Mouse (Mus musculus) testis, adult 2 months (tissue): Measurements from ENCODE around the gene Nupl1. TPM values are rescaled to one million over a fixed set of nuclear protein-coding genes. Genes with fewer than 3 reads are reported as not detected.

Experiments
- H3K27ac ChIP-seq: fragments of 200-500 bp; 2 replicates; pipeline ENCODE4 v1.5.1; 2012; ENCODE audit warnings: low read depth, low read length; ENCODE audit not compliant: control insufficient read depth, insufficient read depth
- H3K27me3 ChIP-seq: fragments of 200-500 bp; 2 replicates; pipeline ENCODE4 v1.6.1; 2012; ENCODE audit warnings: mild to moderate bottlenecking, low read length, moderate library complexity; ENCODE audit not compliant: control insufficient read depth, insufficient read depth
- H3K36me3 ChIP-seq: fragments of 200-500 bp; 2 replicates; pipeline ENCODE4 v1.6.1; 2012; ENCODE audit warnings: mild to moderate bottlenecking, low read length; ENCODE audit not compliant: control insufficient read depth, insufficient read depth
- H3K4me1 ChIP-seq: fragments of 200-500 bp; 2 replicates; pipeline ENCODE4 v1.6.1; 2012; ENCODE audit warnings: low read length; ENCODE audit not compliant: control insufficient read depth, insufficient read depth
- H3K4me3 ChIP-seq: fragments of 200-500 bp; 2 replicates; pipeline ENCODE4 v1.5.1; 2012; ENCODE audit warnings: low read depth, mild to moderate bottlenecking, low read length, moderate library complexity, mixed read lengths; ENCODE audit not compliant: control insufficient read depth
- CTCF ChIP-seq: fragments of 200-500 bp; IDR thresholded peaks from 2 replicates; pipeline ENCODE4 v1.5.1; 2012; ENCODE audit warnings: low read depth, mild to moderate bottlenecking, inconsistent platforms, low read length, moderate library complexity; ENCODE audit not compliant: control insufficient read depth, insufficient read depth, insufficient replicate concordance
- POLR2A ChIP-seq: fragments of 200-500 bp; IDR thresholded peaks from 2 replicates; pipeline ENCODE4 v1.6.1; 2012; ENCODE audit warnings: low read depth, mild to moderate bottlenecking, inconsistent platforms, low read length, moderate library complexity; ENCODE audit not compliant: control insufficient read depth
- polyA plus RNA-seq: library from polyadenylated mRNA; depleted of rRNA; stranded (reverse); fragments of >200 nt; gene quantifications from 2 replicates; pipeline ENCODE4 v1.2.3, GENCODE M21; 2012

Nupl1 gene
- polyA plus RNA-seq, 1 experiment: 1.1 TPM

DNA sequence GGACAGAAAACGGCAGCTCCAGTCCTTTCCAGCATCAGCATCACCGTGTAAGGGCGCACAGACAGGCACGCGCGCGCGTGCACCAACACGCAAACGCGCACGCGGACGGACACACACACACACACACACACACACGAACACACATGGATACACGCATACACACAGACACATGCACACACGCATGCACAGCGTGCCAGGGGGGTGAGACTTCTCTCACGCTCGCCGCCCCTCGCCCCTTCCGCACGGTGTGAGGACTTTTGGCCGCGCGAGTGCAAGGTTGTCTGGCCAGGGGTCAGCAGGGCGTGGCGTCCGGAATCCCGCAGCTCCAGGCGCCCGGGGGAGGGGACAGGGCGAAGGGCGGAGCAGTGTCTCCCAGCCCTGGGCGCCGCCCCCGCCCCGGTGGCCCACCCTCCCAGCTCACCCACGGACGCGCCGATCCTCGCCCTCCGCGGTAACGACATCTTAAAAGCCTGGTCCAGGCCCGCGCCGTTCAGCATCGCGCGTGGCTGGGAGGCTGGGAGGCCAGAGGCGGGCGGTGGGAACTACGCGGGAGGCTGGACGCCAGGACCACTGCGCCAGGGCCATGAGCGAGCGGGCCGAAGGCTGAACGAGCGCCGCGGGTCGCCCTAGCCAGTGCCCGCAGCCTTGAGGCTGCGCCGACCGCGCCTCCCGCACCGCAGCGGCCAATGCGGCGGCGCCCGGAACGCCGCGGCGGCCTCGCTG, 74.2 kb downstream of the Nupl1 start:
- Histone ChIP-seq H3K4me3 (peak overlapping the region; percentile 80), H3K27me3 (no peaks in the 10 kb centered on the region), H3K4me1 (peaks cover 8% of the 10 kb centered on the region), H3K27ac (no peak overlapping the region), H3K36me3 (no peaks in the 10 kb centered on the region)
- peak; percentile 17; the same call in 1 of the 2 replicates for TF ChIP-seq POLR2A
- 0 out of 2 replicates have a peak, but pooled peaks have one; percentile 1 for TF ChIP-seq CTCF

DNA sequence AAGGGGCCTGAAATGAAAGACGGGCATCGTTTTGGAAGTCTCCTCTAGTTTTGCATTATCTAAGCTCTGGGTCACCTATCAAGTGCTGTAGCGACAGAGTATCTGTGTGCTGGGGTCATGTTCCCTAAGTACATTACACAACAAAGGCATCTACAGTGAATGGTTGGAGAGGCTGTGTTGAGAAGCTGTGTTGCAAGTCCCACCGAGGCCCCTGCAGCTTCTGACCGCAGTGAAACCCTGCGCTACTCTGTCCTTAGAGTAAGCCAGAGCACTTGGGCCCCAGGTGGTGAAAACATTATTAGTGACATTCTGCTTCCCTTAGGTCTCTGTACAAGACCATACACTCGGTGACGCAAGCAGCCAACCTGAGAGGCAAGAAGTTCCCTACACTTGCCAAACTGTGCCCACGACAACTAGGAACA, 74.8 kb downstream of the Nupl1 start:
- Histone ChIP-seq H3K27me3 (no peaks in the 10 kb centered on the region), H3K36me3 (no peaks in the 10 kb centered on the region), H3K27ac (no peak overlapping the region), H3K4me1 (peaks cover 8% of the 10 kb centered on the region), H3K4me3 (peak overlapping the region; percentile 80)
- TF ChIP-seq CTCF: no peak
- no peak for TF ChIP-seq POLR2A

DNA sequence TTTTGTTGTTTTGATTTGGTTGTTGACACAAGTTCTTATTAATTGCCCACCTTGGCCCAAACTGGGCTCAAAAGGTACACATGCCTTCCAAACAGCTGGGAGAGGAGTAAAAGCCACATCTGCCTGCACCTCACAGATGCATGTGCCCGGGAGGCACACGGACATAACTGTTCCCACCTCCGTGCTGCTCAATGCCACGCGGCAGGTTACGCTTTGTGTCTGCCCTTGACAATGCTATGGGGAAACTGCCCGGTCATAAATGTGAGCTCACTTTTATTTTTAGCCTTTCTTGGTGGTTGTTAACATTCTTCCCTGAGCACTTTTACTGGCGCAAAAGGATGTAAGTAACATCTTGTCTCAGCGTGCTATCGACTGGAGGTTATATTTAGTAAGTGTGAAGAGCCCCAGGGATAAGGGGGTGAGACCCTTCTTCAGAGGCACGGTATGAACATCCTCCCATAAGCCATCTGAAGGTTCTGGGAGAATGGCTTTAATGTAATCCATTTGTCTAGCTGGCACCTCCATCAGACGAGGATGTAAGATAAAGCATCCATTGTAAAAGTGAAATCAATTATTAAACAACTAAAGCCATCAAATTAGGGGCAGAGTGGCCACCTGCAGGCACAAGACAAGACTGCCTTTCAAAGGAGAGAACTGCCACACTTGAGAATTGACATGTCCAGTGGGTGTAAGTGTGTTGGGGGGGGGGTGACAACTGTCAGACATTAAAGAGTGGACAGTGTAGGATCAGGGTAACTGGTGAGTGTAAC, 78.8 kb downstream of the Nupl1 start:
- H3K4me1 ChIP-seq: peaks cover 4% of the 10 kb centered on the region
- no peak overlapping the region for H3K4me3 ChIP-seq
- TF ChIP-seq POLR2A (no peak), CTCF (no peak)
- H3K27me3 ChIP-seq: no peaks in the 10 kb centered on the region
- no peak overlapping the region for H3K27ac ChIP-seq
- H3K36me3 ChIP-seq: no peaks in the 10 kb centered on the region

DNA sequence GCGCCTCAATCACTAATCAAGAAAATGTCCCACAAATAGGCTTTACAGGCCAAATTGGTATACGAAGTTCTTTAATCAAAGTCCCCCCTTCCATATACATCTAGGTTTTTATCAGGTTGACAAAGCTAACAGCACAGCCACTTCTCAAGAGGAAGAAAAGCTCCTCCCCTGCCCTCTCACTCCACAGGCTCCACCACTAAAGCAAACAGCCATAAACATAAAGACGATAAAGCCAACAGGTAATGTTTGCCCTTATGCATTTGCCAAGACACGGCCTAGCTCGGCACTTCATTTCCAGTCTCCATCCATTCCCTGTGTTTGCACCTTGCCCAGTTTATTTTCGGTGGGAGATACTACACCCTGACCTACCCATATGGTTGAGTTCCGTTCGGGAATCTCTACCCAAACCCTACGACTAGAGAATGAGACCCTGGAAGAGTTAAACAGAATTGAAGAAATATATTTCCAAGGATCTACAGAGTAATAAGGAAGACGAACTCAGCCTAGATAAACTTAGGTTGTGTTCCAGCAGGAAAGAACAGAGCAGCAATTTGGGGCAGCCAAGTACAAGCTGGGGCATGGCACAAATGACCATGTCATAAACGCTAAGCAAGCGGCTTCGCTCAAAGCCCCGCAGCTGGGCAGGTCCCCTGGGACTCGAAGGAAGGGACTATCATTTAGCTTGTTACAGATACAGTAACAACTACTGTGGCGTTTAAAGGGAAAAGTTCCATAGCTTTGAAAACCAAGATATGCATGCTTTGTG, 80.2 kb downstream of the Nupl1 start:
- no peaks in the 10 kb centered on the region for H3K36me3 ChIP-seq
- H3K27ac ChIP-seq: no peak overlapping the region
- TF ChIP-seq POLR2A (no peak), CTCF (no peak)
- no peaks in the 10 kb centered on the region for H3K4me1 ChIP-seq
- no peak overlapping the region for H3K4me3 ChIP-seq
- H3K27me3 ChIP-seq: no peaks in the 10 kb centered on the region

DNA sequence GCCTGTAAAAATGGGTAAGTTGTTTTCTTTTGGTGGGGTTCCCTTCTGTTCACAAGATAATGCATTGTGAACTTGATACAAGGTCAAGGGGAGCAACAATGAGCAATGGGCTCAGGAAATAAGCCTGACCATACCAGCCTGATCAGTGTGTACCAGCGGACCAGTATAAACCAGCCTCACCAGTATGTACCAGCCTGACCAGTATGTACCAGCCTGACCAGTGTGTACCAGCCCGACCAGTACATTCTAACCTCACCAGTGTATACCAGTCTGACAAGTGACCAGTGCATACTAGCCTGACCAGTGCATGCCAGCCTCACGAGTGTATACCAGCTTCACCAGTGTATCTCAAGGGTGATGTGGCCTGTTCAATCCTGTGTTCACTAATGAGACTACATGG, 87.9 kb downstream of the Nupl1 start:
- Histone ChIP-seq H3K4me1 (no peaks in the 10 kb centered on the region), H3K27ac (no peak overlapping the region), H3K36me3 (no peaks in the 10 kb centered on the region), H3K4me3 (no peak overlapping the region), H3K27me3 (no peaks in the 10 kb centered on the region)
- TF ChIP-seq CTCF: no peak
- TF ChIP-seq POLR2A: no peak

DNA sequence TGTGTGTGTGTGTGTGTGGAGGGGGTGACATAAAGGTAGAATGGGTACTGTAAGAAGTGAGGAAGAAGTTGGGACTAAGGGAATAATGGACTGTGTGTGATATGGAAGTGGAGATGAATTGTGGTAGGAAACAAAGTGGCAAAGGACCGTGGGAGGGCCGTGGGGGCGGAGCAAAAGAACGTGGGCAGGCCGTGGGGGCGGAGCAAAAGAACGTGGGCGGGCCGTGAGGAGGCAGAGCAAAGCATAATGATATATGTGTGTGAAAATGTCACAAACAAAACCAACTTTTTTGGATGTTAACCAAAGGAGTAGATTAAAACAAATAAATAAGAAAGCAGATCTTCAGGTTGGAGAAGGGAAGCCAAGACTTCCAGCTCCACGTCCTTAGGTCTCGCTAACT, 98.9 kb downstream of the Nupl1 start:
- TF ChIP-seq CTCF: no peak
- no peak for TF ChIP-seq POLR2A
- H3K36me3 ChIP-seq: no peaks in the 10 kb centered on the region
- H3K27ac ChIP-seq: no peak overlapping the region
- H3K27me3 ChIP-seq: no peaks in the 10 kb centered on the region
- no peak overlapping the region for H3K4me3 ChIP-seq
- peaks cover 4% of the 10 kb centered on the region for H3K4me1 ChIP-seq

DNA sequence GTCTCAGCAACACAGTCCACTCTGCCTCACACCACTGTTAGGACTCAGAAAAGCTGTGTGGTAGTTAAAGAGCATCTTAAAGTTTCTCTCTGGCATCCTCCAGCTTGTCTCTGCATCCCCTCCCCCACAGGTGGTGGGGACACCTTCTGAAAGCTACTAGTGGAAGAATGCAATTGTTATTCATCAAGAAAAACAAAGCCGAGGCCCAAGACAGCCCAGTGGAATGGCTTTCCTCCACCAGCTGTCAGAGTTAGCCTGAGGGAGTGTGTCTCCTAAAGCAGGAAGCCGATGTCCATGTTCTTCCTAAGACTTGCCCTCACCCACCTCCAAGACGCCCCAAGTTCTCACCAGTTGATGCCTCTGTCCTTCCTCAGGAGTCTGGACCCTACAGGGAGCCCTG, 102.3 kb downstream of the Nupl1 start:
- peaks cover 4% of the 10 kb centered on the region for H3K4me1 ChIP-seq
- TF ChIP-seq POLR2A: no peak
- TF ChIP-seq CTCF: no peak
- no peaks in the 10 kb centered on the region for H3K36me3 ChIP-seq
- H3K27ac ChIP-seq: no peak overlapping the region
- H3K4me3 ChIP-seq: no peak overlapping the region
- H3K27me3 ChIP-seq: no peaks in the 10 kb centered on the region
